Mouse (Mus musculus): ENCODE data around the gene Lamc2. TPM values are rescaled to one million over a fixed set of nuclear protein-coding genes. Genes with fewer than 3 reads are reported as not detected.

Gene Lamc2
- polyA plus RNA-seq, 1 experiment from 2014 or later, result 1.3 TPM

DNA sequence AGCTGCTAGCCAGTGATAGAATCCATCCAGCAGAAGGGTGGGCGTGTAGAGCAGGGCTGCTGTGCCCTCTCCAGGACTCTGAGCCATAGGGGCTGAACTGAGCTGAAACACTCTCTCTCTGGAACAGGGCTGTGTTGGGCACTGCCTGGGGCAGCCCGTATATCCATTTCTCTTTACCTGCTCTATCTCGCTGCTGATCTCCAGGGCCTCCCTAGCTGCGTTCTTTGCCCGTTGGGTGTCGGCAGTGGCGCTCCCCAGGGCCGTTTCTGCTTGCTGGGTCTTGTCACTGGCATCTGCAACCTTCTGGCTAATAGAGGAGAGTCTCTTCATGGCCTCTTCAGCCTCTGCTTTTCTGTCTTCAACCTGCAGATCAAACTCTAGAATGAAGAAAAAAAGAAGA is 57.5 kb downstream of the Lamc2 start:
- Histone ChIP-seq H3K4me3 (replicated peaks; ENCODE audit: low read depth, low read length) (no peak overlapping the region), H3K9me3 (ENCODE audit: control insufficient read depth, low read length) (no peaks in the 10 kb centered on the region), H3K36me3 (ENCODE audit: control insufficient read depth, insufficient read depth, low read length) (no peaks in the 10 kb centered on the region), H3K4me1 (ENCODE audit: control insufficient read depth, insufficient read depth, low read length) (no peaks in the 10 kb centered on the region), H3K4me2 (ENCODE audit: low read length) (no peak overlapping the region), H3K9ac (replicated peaks; ENCODE audit: low read length) (no peak overlapping the region), H3K27ac (replicated peaks; ENCODE audit: low read depth, low read length) (no peak overlapping the region), H3K27me3 (ENCODE audit: control insufficient read depth, insufficient read depth, low read length) (no peaks in the 10 kb centered on the region)
- ATAC-seq (ENCODE audit: low FRiP score, low TSS enrichment) (no peak), DNase-seq (no peak)
- 80% methylated on average over 8 of the region's 8 CpGs for WGBS

GRCm38 (mm10) chr1:153127622-153128021 is 58.6 kb downstream of the Lamc2 start:
- no peak overlapping the region for H3K4me2 ChIP-seq (ENCODE audit: low read length)
- H3K36me3 ChIP-seq (ENCODE audit: control insufficient read depth, insufficient read depth, low read length), result no peaks in the 10 kb centered on the region
- no peak overlapping the region for H3K4me3 ChIP-seq (replicated peaks; ENCODE audit: low read depth, low read length)
- H3K27me3 ChIP-seq (ENCODE audit: control insufficient read depth, insufficient read depth, low read length), result no peaks in the 10 kb centered on the region
- H3K9ac ChIP-seq (replicated peaks; ENCODE audit: low read length), result no peak overlapping the region
- no peak overlapping the region for H3K27ac ChIP-seq (replicated peaks; ENCODE audit: low read depth, low read length)
- no peaks in the 10 kb centered on the region for H3K9me3 ChIP-seq (ENCODE audit: control insufficient read depth, low read length)
- H3K4me1 ChIP-seq (ENCODE audit: control insufficient read depth, insufficient read depth, low read length), result no peaks in the 10 kb centered on the region
- no peak for DNase-seq
- ATAC-seq (ENCODE audit: low FRiP score, low TSS enrichment), result no peak
- WGBS, result 87% methylated on average over 4 of the region's 4 CpGs

DNA sequence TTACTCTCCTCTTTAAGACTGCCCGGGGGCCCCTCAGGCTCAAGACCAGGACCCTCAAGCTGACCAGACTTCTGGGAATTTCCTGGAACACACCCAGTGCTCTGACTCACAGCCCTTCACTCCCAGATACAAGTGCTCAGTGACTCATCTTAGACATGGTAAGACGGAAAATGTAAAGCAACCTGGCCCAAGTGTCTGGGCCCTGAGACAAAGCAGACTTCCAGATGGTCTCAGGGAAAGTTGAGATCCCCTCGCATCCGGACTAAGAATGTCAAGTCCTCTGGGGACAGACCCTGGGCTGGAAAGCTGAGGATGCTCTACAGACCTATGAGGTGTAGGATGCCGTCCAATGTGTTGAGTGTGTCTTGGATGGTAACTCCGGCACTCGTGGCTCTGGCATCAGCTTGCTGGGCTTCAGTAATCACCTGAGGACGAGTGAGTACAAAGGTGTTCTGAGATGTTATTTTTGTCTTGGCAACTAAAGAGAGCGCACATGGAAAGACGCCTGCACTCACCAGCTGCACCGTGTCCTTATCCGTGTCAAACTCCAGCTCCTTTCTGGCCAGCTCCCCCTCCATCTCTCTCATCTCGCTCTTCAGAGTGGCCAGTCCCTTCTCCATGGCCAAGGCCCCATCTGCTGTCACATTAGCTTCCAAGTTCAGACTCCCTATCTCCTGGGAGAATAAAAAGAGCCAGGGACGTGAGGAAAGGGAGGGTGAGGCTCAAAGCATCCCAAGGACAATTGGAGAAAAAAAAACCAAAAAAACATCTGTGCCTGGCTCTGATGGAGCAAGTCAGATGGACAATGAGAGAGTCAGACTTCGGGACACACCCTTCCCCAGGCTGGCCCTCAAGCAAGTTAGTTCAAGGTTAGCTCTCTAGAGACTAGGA is 59.5 kb downstream of the Lamc2 start:
- Histone ChIP-seq H3K36me3 (ENCODE audit: control insufficient read depth, insufficient read depth, low read length) (no peaks in the 10 kb centered on the region), H3K4me3 (replicated peaks; ENCODE audit: low read depth, low read length) (no peak overlapping the region), H3K4me1 (ENCODE audit: control insufficient read depth, insufficient read depth, low read length) (no peaks in the 10 kb centered on the region), H3K9me3 (ENCODE audit: control insufficient read depth, low read length) (no peaks in the 10 kb centered on the region), H3K4me2 (ENCODE audit: low read length) (no peak overlapping the region), H3K27ac (replicated peaks; ENCODE audit: low read depth, low read length) (no peak overlapping the region), H3K27me3 (ENCODE audit: control insufficient read depth, insufficient read depth, low read length) (no peaks in the 10 kb centered on the region), H3K9ac (replicated peaks; ENCODE audit: low read length) (no peak overlapping the region)
- 92% methylated on average over 15 of the region's 15 CpGs for WGBS
- DNase-seq (no peak), ATAC-seq (ENCODE audit: low FRiP score, low TSS enrichment) (no peak)

- H3K36me3 ChIP-seq (ENCODE audit: control insufficient read depth, insufficient read depth, low read length), result no peaks in the 10 kb centered on the region
- no peaks in the 10 kb centered on the region for H3K27me3 ChIP-seq (ENCODE audit: control insufficient read depth, insufficient read depth, low read length)
- H3K27ac ChIP-seq (replicated peaks; ENCODE audit: low read depth, low read length), result no peak overlapping the region
- H3K4me2 ChIP-seq (ENCODE audit: low read length), result no peak overlapping the region
- 71% methylated on average over 8 of the region's 8 CpGs for WGBS
- no peaks in the 10 kb centered on the region for H3K9me3 ChIP-seq (ENCODE audit: control insufficient read depth, low read length)
- no peak overlapping the region for H3K4me3 ChIP-seq (replicated peaks; ENCODE audit: low read depth, low read length)
- no peak for ATAC-seq (ENCODE audit: low FRiP score, low TSS enrichment)
- DNase-seq, result no peak
- no peak overlapping the region for H3K9ac ChIP-seq (replicated peaks; ENCODE audit: low read length)
- H3K4me1 ChIP-seq (ENCODE audit: control insufficient read depth, insufficient read depth, low read length), result no peaks in the 10 kb centered on the region
Measured at GRCm38 (mm10) chr1:153125287-153126275, 60.7 kb downstream of the Lamc2 start.

DNA sequence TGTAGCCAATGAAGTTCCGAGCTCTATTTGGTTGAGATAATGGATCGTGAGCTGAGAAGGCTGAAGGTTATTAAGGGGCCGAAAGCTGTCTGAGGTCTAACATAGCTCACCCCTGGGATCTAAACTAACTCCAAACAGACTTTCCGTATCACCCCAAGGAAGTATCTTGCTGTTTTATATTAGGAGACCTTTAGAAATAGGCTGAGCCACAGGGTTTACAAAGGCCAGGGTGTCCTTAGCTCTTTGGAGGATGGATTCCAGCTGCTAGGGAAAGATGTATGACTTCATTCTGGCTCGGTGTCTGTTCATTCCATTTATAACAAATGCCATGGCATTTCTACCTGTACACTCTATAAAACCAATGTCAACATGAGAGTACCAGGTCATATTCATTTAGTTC is 61.7 kb downstream of the Lamc2 start:
- Histone ChIP-seq H3K4me3 (replicated peaks; ENCODE audit: low read depth, low read length) (no peak overlapping the region), H3K9me3 (ENCODE audit: control insufficient read depth, low read length) (no peaks in the 10 kb centered on the region), H3K9ac (replicated peaks; ENCODE audit: low read length) (no peak overlapping the region), H3K4me1 (ENCODE audit: control insufficient read depth, insufficient read depth, low read length) (no peaks in the 10 kb centered on the region), H3K4me2 (ENCODE audit: low read length) (no peak overlapping the region), H3K27me3 (ENCODE audit: control insufficient read depth, insufficient read depth, low read length) (no peaks in the 10 kb centered on the region), H3K36me3 (ENCODE audit: control insufficient read depth, insufficient read depth, low read length) (no peaks in the 10 kb centered on the region), H3K27ac (replicated peaks; ENCODE audit: low read depth, low read length) (no peak overlapping the region)
- ATAC-seq (ENCODE audit: low FRiP score, low TSS enrichment) (no peak), DNase-seq (no peak)
- 94% methylated on average over 5 of the region's 5 CpGs for WGBS

GRCm38 (mm10) chr1:153122764-153123163 is 63.5 kb downstream of the Lamc2 start:
- Histone ChIP-seq H3K9me3 (ENCODE audit: control insufficient read depth, low read length) (no peaks in the 10 kb centered on the region), H3K27me3 (ENCODE audit: control insufficient read depth, insufficient read depth, low read length) (no peaks in the 10 kb centered on the region), H3K4me2 (ENCODE audit: low read length) (no peak overlapping the region), H3K9ac (replicated peaks; ENCODE audit: low read length) (no peak overlapping the region), H3K27ac (replicated peaks; ENCODE audit: low read depth, low read length) (no peak overlapping the region), H3K36me3 (ENCODE audit: control insufficient read depth, insufficient read depth, low read length) (no peaks in the 10 kb centered on the region), H3K4me3 (replicated peaks; ENCODE audit: low read depth, low read length) (no peak overlapping the region), H3K4me1 (ENCODE audit: control insufficient read depth, insufficient read depth, low read length) (no peaks in the 10 kb centered on the region)
- no peak for ATAC-seq (ENCODE audit: low FRiP score, low TSS enrichment)
- WGBS, result 89% methylated on average over 4 of the region's 4 CpGs
- DNase-seq, result no peak

DNA sequence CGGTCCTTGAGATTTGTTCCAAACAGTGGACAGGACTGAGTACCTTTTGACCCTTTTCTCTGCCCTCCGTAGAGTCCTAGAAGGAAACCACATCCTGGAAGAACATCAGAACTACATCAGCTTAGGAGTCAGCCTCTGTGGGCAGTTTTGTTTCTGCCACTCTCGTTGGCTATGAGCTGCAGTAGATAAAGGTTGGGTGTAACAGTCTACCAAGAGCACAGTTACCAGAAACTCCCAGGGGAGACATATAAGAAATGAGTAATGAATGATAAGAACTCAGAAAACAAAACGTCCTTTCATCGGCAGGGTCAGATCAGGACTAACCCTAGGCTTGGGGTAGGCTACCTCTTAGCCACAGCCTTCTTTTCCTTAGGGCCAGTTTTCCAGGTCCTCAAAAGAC is 64.9 kb downstream of the Lamc2 start:
- no peaks in the 10 kb centered on the region for H3K9me3 ChIP-seq (ENCODE audit: control insufficient read depth, low read length)
- 90% methylated on average over 5 of the region's 5 CpGs for WGBS
- ATAC-seq (ENCODE audit: low FRiP score, low TSS enrichment), result no peak
- no peak overlapping the region for H3K4me2 ChIP-seq (ENCODE audit: low read length)
- DNase-seq, result no peak
- H3K4me1 ChIP-seq (ENCODE audit: control insufficient read depth, insufficient read depth, low read length), result no peaks in the 10 kb centered on the region
- no peaks in the 10 kb centered on the region for H3K36me3 ChIP-seq (ENCODE audit: control insufficient read depth, insufficient read depth, low read length)
- no peak overlapping the region for H3K27ac ChIP-seq (replicated peaks; ENCODE audit: low read depth, low read length)
- no peak overlapping the region for H3K9ac ChIP-seq (replicated peaks; ENCODE audit: low read length)
- H3K4me3 ChIP-seq (replicated peaks; ENCODE audit: low read depth, low read length), result no peak overlapping the region
- H3K27me3 ChIP-seq (ENCODE audit: control insufficient read depth, insufficient read depth, low read length), result no peaks in the 10 kb centered on the region

GRCm38 (mm10) chr1:153120544-153120943 is 65.7 kb downstream of the Lamc2 start:
- ATAC-seq (ENCODE audit: low FRiP score, low TSS enrichment), result no peak
- Histone ChIP-seq H3K4me3 (replicated peaks; ENCODE audit: low read depth, low read length) (no peak overlapping the region), H3K27me3 (ENCODE audit: control insufficient read depth, insufficient read depth, low read length) (no peaks in the 10 kb centered on the region), H3K27ac (replicated peaks; ENCODE audit: low read depth, low read length) (no peak overlapping the region), H3K9me3 (ENCODE audit: control insufficient read depth, low read length) (no peaks in the 10 kb centered on the region), H3K4me1 (ENCODE audit: control insufficient read depth, insufficient read depth, low read length) (no peaks in the 10 kb centered on the region), H3K9ac (replicated peaks; ENCODE audit: low read length) (no peak overlapping the region), H3K4me2 (ENCODE audit: low read length) (no peak overlapping the region), H3K36me3 (ENCODE audit: control insufficient read depth, insufficient read depth, low read length) (0 out of 2 replicates have a peak, but pooled peaks cover 2% of the 10 kb centered on the region)
- no peak for DNase-seq
- WGBS, result 70% methylated on average over 6 of the region's 6 CpGs

Measured in midbrain, embryonic 14.5 days (tissue).